Mouse (Mus musculus) limb, embryonic 13.5 days (tissue): ENCODE results near the gene Lrrc7. TPM values are rescaled to one million over a fixed set of nuclear protein-coding genes. Genes with fewer than 3 reads are reported as not detected.
"Not testable (repeated sequence)": the region's sequence is repeated elsewhere in the genome, so short reads cannot be mapped to it uniquely, and the experiment has no call there.

Source experiments
- ATAC-seq: fragments of 200-750 bp; cut with Nextera tagmentation; 2 replicates; pipeline ENCODE4 v1.8.0; 2017; ENCODE audit warnings: low read depth, moderate number of reproducible peaks, moderate TSS enrichment; ENCODE audit not compliant: low FRiP score
- H3K27ac ChIP-seq: fragments of 300-500 bp; sonication (generic); 2 replicates; pipeline ENCODE4 v1.5.1; 2015; ENCODE audit warnings: inconsistent platforms, mild to moderate bottlenecking, moderate library complexity
- H3K27me3 ChIP-seq: fragments of 300-500 bp; sonication (generic); 2 replicates; pipeline ENCODE4 v1.6.1; 2015; ENCODE audit warnings: mild to moderate bottlenecking, inconsistent platforms
- H3K36me3 ChIP-seq: fragments of 300-500 bp; sonication (generic); 2 replicates; pipeline ENCODE4 v1.6.1; 2015; ENCODE audit warnings: inconsistent platforms, mild to moderate bottlenecking, moderate library complexity
- H3K4me1 ChIP-seq: fragments of 300-500 bp; sonication (generic); 2 replicates; pipeline ENCODE4 v1.6.1; 2015; ENCODE audit warnings: inconsistent platforms
- H3K4me2 ChIP-seq: fragments of 300-500 bp; sonication (generic); replicated peaks from 2 replicates; pipeline ENCODE4 v1.6.1; 2015; ENCODE audit warnings: inconsistent platforms, mild to moderate bottlenecking, moderate library complexity
- H3K4me3 ChIP-seq: fragments of 300-500 bp; sonication (generic); 2 replicates; pipeline ENCODE4 v1.5.1; 2015; ENCODE audit warnings: moderate library complexity, mild to moderate bottlenecking, inconsistent platforms
- H3K9ac ChIP-seq: fragments of 300-500 bp; sonication (generic); 2 replicates; pipeline ENCODE4 v1.6.1; 2015; ENCODE audit warnings: mild to moderate bottlenecking, inconsistent platforms
- H3K9me3 ChIP-seq: fragments of 300-500 bp; sonication (generic); 2 replicates; pipeline ENCODE4 v1.6.1; 2016; ENCODE audit warnings: inconsistent platforms
- WGBS: fragments of 180-500 bp; shearing (Covaris S2); methylation state at CpG from one replicate; pipeline ENCODE4 v1.1.7; 2015; 5-methylcytosine and 5-hydroxymethylcytosine counted together
- polyA plus RNA-seq: library from polyadenylated mRNA; unstranded; fragments of >200 nt; fragmentation: Nextera tagmentation; extraction: Ambion mirVana; gene quantifications from 2 replicates; pipeline ENCODE4 v1.2.1, GENCODE M21; 2015

Lrrc7 gene
- polyA plus RNA-seq, 1 experiment from 2014 or later = 1.4 TPM

- no peak for ATAC-seq
- no peak overlapping the region for H3K4me3 ChIP-seq
- WGBS = 85% methylated on average over 3 of the region's 3 CpGs
- no peak overlapping the region for H3K4me2 ChIP-seq
- no peaks in the 10 kb centered on the region for H3K4me1 ChIP-seq
- no peaks in the 10 kb centered on the region for H3K9me3 ChIP-seq
- H3K27ac ChIP-seq = no peak overlapping the region
- H3K36me3 ChIP-seq = no peaks in the 10 kb centered on the region
- H3K9ac ChIP-seq = no peak overlapping the region
- H3K27me3 ChIP-seq = 0 out of 2 replicates have a peak, but pooled peaks cover 9% of the 10 kb centered on the region
Observed at GRCm38 (mm10) chr3:158155515-158156286, 406.3 kb downstream of the Lrrc7 start.

DNA sequence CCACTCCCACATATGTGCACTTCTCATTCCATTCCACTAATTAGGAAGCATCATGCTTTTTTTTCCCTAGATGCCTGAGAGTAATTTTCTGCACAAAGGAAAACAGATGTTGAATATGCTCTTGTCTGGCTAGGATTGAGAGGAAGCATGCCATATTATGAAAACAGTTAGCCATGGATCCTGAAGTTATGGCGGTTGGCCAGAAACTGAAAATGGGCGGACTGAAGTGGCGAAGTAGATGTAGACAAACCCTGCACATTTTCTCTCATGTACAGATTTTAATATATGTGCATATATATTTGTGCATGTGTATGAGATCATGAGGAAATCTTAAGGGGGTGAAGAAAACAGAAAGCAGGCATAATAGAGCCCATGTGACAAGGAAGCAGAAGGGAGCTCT, 407.9 kb downstream of the Lrrc7 start:
- no peaks in the 10 kb centered on the region for H3K4me1 ChIP-seq
- no peak overlapping the region for H3K27ac ChIP-seq
- no peaks in the 10 kb centered on the region for H3K9me3 ChIP-seq
- H3K36me3 ChIP-seq = no peaks in the 10 kb centered on the region
- H3K4me3 ChIP-seq = no peak overlapping the region
- WGBS = 72% methylated on average over 3 of the region's 3 CpGs
- H3K9ac ChIP-seq = no peak overlapping the region
- ATAC-seq = no peak
- H3K4me2 ChIP-seq = no peak overlapping the region
- 0 out of 2 replicates have a peak, but pooled peaks cover 9% of the 10 kb centered on the region for H3K27me3 ChIP-seq

GRCm38 (mm10) chr3:158148998-158149397, 413.0 kb downstream of the Lrrc7 start:
- 86% methylated on average over 1 of the region's 1 CpGs for WGBS
- Histone ChIP-seq H3K27me3 (no peaks in the 10 kb centered on the region), H3K4me2 (no peak overlapping the region), H3K4me1 (no peaks in the 10 kb centered on the region), H3K36me3 (no peaks in the 10 kb centered on the region), H3K9me3 (no peaks in the 10 kb centered on the region), H3K4me3 (no peak overlapping the region), H3K9ac (no peak overlapping the region), H3K27ac (no peak overlapping the region)
- no peak for ATAC-seq

DNA sequence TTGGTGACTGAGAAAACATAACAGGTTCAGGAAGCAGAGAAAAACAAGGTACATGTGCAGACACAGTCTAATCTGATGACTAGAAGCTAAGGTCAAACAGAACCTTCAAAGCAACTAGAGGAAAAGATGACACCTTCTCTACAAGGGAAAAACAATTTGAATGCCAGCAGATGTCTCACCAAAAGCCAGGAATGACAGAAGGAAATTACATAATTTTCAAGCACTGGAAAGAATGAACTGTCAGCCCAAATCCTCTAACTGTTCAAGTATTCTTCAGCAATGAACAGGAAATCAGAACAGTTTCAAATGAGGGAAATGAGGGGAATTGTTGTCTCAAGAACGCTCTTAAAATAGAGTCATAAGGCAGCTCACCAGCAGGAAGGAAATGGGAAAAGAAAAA, 421.4 kb downstream of the Lrrc7 start:
- Histone ChIP-seq H3K9ac (no peak overlapping the region), H3K27ac (no peak overlapping the region), H3K4me2 (no peak overlapping the region), H3K4me1 (no peaks in the 10 kb centered on the region), H3K27me3 (no peaks in the 10 kb centered on the region), H3K36me3 (no peaks in the 10 kb centered on the region), H3K4me3 (no peak overlapping the region), H3K9me3 (no peaks in the 10 kb centered on the region)
- 63% methylated on average over 1 of the region's 1 CpGs for WGBS
- ATAC-seq = no peak

GRCm38 (mm10) chr3:158137796-158138195, 424.2 kb downstream of the Lrrc7 start:
- no peak for ATAC-seq
- no peaks in the 10 kb centered on the region for H3K4me1 ChIP-seq
- no peak overlapping the region for H3K4me3 ChIP-seq
- H3K27me3 ChIP-seq = no peaks in the 10 kb centered on the region
- H3K36me3 ChIP-seq = no peaks in the 10 kb centered on the region
- 76% methylated on average over 6 of the region's 6 CpGs for WGBS
- H3K27ac ChIP-seq = no peak overlapping the region
- H3K9me3 ChIP-seq = no peaks in the 10 kb centered on the region
- H3K9ac ChIP-seq = no peak overlapping the region
- no peak overlapping the region for H3K4me2 ChIP-seq

DNA sequence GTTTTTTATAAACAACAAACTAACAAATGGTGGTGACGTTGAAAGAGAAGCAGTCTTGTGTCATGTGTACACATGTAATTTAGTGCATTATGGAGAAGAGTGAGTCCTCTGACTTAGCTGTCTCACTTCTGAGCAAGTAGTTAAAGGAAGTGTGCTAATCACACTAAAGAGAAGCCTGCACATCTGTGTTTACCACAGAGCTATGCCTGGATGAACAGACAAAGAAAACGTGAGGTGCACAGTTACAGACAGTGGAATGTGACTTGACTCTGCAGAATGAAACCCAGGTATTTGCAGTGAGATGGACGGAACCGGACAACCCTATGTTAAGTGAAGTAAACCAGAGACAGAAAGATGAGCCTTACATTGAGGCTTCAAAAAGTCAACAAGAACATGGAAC, 430.3 kb downstream of the Lrrc7 start:
- whole genome bisulfite sequencing = 74% methylated on average over 4 of the region's 4 CpGs
- Histone ChIP-seq H3K9ac (no peak overlapping the region), H3K4me3 (no peak overlapping the region), H3K27me3 (no peaks in the 10 kb centered on the region), H3K27ac (no peak overlapping the region), H3K4me1 (no peaks in the 10 kb centered on the region), H3K9me3 (no peaks in the 10 kb centered on the region), H3K36me3 (no peaks in the 10 kb centered on the region), H3K4me2 (no peak overlapping the region)
- no peak for ATAC-seq

GRCm38 (mm10) chr3:158131233-158131632, 430.8 kb downstream of the Lrrc7 start:
- Histone ChIP-seq H3K4me2 (no peak overlapping the region), H3K9ac (no peak overlapping the region), H3K36me3 (no peaks in the 10 kb centered on the region), H3K4me1 (no peaks in the 10 kb centered on the region), H3K27me3 (no peaks in the 10 kb centered on the region), H3K4me3 (no peak overlapping the region), H3K9me3 (no peaks in the 10 kb centered on the region), H3K27ac (no peak overlapping the region)
- ATAC-seq = no peak

DNA sequence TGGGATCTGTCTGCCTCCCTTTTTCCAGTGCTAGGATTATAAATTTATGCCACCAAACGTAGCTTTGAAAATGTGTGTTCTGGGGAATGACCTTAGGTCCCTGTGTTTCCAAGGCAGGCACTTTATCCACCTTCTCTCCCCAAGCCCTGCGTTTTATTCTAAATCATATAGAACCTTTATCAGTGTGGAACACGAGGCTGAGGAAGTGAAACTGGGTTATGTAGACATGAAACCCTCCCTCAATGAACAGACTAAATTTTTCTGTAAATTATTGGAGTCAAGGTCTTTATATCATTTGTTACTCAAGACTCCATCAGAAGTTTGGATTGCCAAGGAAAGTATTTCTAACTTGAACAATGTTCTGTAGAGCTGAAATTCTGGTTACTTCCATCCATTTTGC, 439.1 kb downstream of the Lrrc7 start:
- no peak for ATAC-seq
- Histone ChIP-seq H3K27ac (no peak overlapping the region), H3K36me3 (no peaks in the 10 kb centered on the region), H3K4me3 (no peak overlapping the region), H3K27me3 (no peaks in the 10 kb centered on the region), H3K9me3 (no peaks in the 10 kb centered on the region), H3K9ac (no peak overlapping the region), H3K4me2 (no peak overlapping the region), H3K4me1 (no peaks in the 10 kb centered on the region)
- 65% methylated on average over 3 of the region's 3 CpGs for WGBS

DNA sequence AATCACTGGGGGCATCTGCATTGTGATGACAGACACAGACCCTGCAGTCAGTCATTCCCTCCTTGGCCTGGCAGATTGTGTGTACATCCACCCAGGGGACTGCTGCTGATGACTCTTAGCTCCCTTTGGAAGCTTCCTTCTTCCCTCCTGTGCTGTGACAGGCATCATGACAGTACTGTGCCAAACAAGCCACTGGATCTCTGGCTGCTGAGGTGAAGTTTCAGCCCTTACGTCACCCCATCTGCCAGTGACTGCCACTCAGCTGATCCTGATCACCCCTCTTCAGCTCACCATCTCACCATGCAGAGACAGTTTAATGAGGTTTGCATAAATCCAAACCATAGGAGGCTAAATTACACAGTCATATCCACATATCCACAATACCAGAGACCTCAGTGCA, 456.8 kb downstream of the Lrrc7 start:
- Histone ChIP-seq H3K36me3 (no peaks in the 10 kb centered on the region), H3K4me3 (no peak overlapping the region), H3K27ac (no peak overlapping the region), H3K4me1 (no peaks in the 10 kb centered on the region), H3K4me2 (no peak overlapping the region), H3K9ac (no peak overlapping the region), H3K9me3 (no peaks in the 10 kb centered on the region), H3K27me3 (no peaks in the 10 kb centered on the region)
- ATAC-seq = no peak
- WGBS = 74% methylated on average over 1 of the region's 1 CpGs

DNA sequence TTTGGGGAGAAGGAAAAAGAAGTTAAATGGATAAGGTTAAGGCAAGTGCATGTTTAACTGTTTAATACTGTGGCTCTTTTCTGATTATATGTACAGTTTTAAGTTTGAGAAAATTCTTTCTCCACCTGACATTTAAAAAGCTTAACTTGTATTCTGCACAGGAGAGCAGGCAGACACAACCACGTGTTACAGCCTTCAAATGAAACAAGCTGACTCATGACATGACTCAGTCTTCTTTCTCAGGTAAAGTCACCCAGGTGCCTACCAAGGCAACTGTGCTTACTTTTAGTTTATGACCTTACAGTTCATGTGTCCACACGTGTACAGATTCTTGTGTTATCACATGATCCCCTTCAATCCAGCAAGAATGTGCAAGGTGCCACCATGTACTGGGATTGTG, 458.6 kb downstream of the Lrrc7 start:
- no peak overlapping the region for H3K27ac ChIP-seq
- no peaks in the 10 kb centered on the region for H3K36me3 ChIP-seq
- H3K9me3 ChIP-seq = no peaks in the 10 kb centered on the region
- WGBS = 55% methylated on average over 2 of the region's 2 CpGs
- H3K4me2 ChIP-seq = no peak overlapping the region
- no peak overlapping the region for H3K9ac ChIP-seq
- H3K27me3 ChIP-seq = no peaks in the 10 kb centered on the region
- ATAC-seq = no peak
- no peaks in the 10 kb centered on the region for H3K4me1 ChIP-seq
- H3K4me3 ChIP-seq = no peak overlapping the region

DNA sequence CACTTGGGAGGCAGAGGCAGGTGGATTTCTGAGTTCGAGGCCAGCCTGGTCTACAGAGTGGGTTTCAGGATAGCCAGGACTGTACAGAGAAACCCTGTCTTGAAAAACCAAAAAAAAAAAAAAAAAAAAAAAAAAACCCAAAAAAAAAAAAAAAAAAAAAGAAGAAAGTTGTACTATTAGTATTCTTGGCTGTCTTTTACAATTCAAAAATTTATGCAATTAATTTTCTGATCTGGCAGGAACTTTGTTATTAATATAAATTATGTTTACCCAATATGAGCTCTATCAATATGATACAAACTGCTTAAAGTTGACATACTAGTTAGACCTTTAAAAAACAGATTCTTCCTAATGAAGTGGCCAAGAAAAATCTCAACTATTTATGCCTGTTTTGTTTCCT, 459.5 kb downstream of the Lrrc7 start:
- H3K4me3 ChIP-seq, H3K36me3 ChIP-seq, H3K27me3 ChIP-seq, H3K27ac ChIP-seq, H3K4me1 ChIP-seq, ATAC-seq, H3K4me2 ChIP-seq, H3K9ac ChIP-seq, H3K9me3 ChIP-seq: not testable (repeated sequence)
- WGBS = 77% methylated on average over 1 of the region's 1 CpGs

DNA sequence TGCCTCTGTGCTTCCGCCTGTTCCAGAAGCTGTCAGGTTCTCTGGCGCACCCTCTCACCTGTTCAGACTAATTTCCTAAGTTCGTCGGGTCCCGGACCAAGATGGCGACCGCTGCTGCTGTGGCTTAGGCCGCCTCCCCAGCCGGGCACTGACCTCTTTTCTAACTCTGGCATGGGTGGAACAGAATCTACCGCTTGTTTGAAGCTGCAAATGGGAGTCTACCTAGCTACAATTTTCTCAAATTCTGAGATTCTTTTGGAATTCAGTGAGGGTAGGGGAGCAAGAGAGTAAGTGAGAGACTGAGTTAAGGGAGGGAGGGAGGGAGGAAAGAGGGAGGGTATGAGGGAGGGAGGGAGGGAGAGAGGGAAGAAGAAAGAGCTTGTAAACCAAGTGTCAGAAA, 460.0 kb downstream of the Lrrc7 start:
- not testable (repeated sequence) for H3K9ac ChIP-seq, H3K27me3 ChIP-seq, H3K36me3 ChIP-seq, H3K9me3 ChIP-seq, H3K4me2 ChIP-seq, H3K4me3 ChIP-seq, H3K27ac ChIP-seq, ATAC-seq, H3K4me1 ChIP-seq
- 89% methylated on average over 10 of the region's 10 CpGs for WGBS

GRCm38 (mm10) chr3:158093919-158094318, 468.1 kb downstream of the Lrrc7 start:
- ATAC-seq = no peak
- no peak overlapping the region for H3K4me2 ChIP-seq
- 78% methylated on average over 4 of the region's 4 CpGs for WGBS
- no peaks in the 10 kb centered on the region for H3K27me3 ChIP-seq
- no peaks in the 10 kb centered on the region for H3K36me3 ChIP-seq
- H3K9ac ChIP-seq = no peak overlapping the region
- no peaks in the 10 kb centered on the region for H3K4me1 ChIP-seq
- no peak overlapping the region for H3K4me3 ChIP-seq
- H3K27ac ChIP-seq = no peak overlapping the region
- H3K9me3 ChIP-seq = no peaks in the 10 kb centered on the region
